Mouse (Mus musculus) lung, postnatal 36 days (tissue): ENCODE measurements around the gene Frg2f1.

Source experiments
- DNase-seq: peaks from one replicate; pipeline ENCODE4 v3.0.0; 2022; ENCODE audit warnings: mixed read lengths

The Frg2f1 gene

DNA sequence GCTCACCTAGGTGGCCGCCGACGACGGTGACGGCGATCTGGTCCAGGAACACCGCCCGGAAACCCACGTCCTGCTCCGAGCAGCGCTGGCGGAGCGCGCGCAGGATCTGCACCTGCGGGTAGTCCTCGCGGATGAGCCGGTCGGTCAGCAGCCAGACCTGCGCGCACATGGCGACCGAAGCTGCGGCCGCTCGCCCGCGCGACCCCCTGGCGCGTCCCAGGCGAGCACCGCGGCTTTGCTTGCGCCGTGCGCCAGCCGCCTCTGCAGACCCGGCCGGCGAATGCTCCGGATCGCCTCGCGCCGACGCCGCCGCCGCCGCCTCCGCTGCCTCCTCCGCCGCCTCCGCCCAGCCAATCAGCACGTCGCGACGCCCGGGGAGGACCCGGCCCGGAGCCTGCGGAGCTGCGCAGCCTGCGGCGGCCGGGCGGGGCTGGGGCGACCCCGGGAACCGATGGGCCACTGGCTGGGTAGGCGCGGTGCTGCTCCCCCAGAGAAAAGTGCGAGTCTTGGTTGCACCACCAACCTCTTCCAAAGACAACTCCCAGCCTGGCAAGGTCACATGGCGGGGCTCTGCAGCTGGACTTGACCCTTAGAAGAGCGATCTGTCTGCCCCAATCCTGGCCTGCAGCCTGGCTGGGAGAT, 46.9 kb downstream of the Frg2f1 start, which contains the start of gene Rimkla:
TSS of gene Rimkla (minus strand) at position 338 of the 642 bp plus-strand sequence.
- DNase-seq = peak; percentile 45

DNA sequence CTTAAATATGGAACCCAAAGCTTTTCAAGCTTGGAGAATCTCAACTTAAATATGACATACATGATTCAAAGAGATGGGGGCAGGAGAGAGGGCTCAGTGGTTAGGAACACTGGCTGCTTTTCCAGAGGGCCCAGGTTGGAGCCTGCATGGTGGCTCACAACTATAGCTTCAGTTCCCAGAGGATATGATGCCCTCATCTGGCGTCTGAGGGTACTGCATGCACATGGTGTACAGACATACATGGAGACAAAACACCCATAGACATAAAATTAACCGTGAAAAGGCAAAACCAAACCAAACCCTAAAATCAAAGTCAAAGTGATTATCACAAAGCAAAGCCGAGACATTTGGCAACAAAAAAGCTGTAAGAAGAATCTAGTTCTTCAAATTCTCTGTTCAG, 48.5 kb downstream of the Frg2f1 start:
- peak; percentile 29 for DNase-seq

DNA sequence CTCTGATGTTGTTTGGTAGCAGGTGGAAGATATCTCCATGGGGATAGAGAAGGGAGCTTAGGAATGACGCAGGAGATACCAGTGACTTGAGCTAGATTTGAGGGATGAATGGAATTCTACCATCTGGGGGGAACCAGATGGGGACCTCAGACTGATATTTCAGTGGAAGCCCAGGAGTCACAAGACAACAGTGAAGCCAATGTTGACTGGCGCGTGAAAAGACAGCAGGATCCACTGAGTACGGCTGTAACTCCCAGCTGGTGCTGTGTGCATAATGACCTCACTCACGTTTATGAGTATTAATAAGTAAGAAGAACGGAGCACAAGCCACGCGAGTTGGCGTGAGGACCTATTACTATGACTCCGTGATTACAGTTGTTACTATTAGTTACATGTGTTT, 49.7 kb downstream of the Frg2f1 start:
- no peak for DNase-seq

DNA sequence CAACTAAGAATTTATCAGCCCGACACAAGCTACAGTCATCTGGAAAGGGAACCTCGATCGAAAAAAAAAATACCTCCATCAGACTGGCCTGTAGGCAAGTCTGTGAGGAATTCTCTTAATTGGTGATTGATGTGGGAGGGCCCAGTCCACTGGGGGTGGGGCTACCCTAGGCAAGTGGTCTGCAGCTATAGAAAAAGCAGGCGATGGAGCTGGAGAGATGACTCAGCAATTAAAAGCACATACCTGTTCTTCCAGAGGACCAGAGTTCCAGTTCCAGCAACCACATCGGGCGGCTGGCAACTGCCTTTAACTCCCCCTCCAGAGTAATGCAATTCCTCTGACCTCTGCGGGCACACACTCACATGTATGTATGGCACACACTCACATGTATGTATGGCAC, 54.4 kb downstream of the Frg2f1 start:
- DNase-seq = no peak

DNA sequence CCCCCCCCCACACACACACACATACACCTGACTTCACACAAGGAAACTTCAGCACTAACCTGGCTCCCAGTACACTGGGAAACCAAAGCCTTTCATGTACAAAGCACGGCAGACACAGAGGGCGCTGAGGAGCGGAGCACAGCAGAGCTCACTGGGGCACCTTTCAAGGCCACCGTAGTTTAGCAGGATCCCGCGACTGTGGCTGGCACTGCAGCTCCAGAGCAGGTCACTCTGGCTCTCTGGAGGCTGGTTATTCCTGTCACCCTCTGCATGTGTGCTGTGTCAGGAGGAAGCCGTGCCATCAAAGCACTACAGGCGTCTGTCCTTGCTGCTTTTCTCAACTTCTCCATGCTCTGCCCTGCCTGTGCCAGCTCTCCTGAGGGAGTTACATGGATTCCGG, 56.3 kb downstream of the Frg2f1 start:
- no peak for DNase-seq
